Mouse (Mus musculus) midbrain, postnatal 0 days (tissue): ENCODE data around the gene Arid1b. TPM values are rescaled to one million over a fixed set of nuclear protein-coding genes. Genes with fewer than 3 reads are reported as not detected.

ENCODE experiments used
- ATAC-seq: fragments of 200-750 bp; cut with Nextera tagmentation; 2 replicates; pipeline ENCODE4 v1.8.0; 2017; ENCODE audit warnings: moderate number of reproducible peaks, mild to moderate bottlenecking, moderate TSS enrichment, moderate library complexity; ENCODE audit not compliant: low FRiP score
- DNase-seq: peaks from one replicate; pipeline ENCODE4 v3.0.0-alpha.2; 2015; ENCODE audit warnings: low spot score
- H3K27ac ChIP-seq: fragments of 300-500 bp; sonication (generic); 2 replicates; pipeline ENCODE4 v1.5.1; 2014; ENCODE audit warnings: low read depth, mild to moderate bottlenecking, low read length, mixed read lengths
- H3K27me3 ChIP-seq: fragments of 300-500 bp; sonication (generic); 2 replicates; pipeline ENCODE4 v1.6.1; 2014; ENCODE audit warnings: low read length, control low read depth, mixed read lengths; ENCODE audit not compliant: insufficient read depth
- H3K36me3 ChIP-seq: fragments of 300-500 bp; sonication (generic); 2 replicates; pipeline ENCODE4 v1.6.1; 2014; ENCODE audit warnings: low read length, control low read depth, mixed read lengths; ENCODE audit not compliant: insufficient read depth
- H3K4me1 ChIP-seq: fragments of 300-500 bp; sonication (generic); 2 replicates; pipeline ENCODE4 v1.6.1; 2014; ENCODE audit warnings: mild to moderate bottlenecking, control low read depth, antibody characterized with exemption, low read length, mixed read lengths; ENCODE audit not compliant: insufficient read depth
- H3K4me2 ChIP-seq: fragments of 300-500 bp; sonication (generic); 2 replicates; pipeline ENCODE4 v1.6.1; 2014; ENCODE audit warnings: low read depth, mild to moderate bottlenecking, low read length, mixed read lengths; ENCODE audit not compliant: poor library complexity, severe bottlenecking
- H3K4me3 ChIP-seq: fragments of 300-500 bp; sonication (generic); 2 replicates; pipeline ENCODE4 v1.5.1; 2014; ENCODE audit warnings: low read depth, mild to moderate bottlenecking, low read length, moderate library complexity
- H3K9ac ChIP-seq: fragments of 300-500 bp; sonication (generic); replicated peaks from 2 replicates; pipeline ENCODE4 v1.6.1; 2014; ENCODE audit warnings: mild to moderate bottlenecking, low read length, moderate library complexity, mixed read lengths; ENCODE audit not compliant: poor library complexity, severe bottlenecking
- H3K9me3 ChIP-seq: fragments of 300-500 bp; sonication (generic); 2 replicates; pipeline ENCODE4 v1.6.1; 2016; ENCODE audit warnings: low read length, control low read depth
- CTCF ChIP-seq: IDR thresholded peaks from 2 replicates; pipeline ENCODE4 v1.5.1; 2016; ENCODE audit warnings: antibody characterized with exemption, mild to moderate bottlenecking
- WGBS: fragments of 180-500 bp; shearing (Covaris S2); extraction: QIAGEN DNeasy Blood & Tissue Kit; methylation state at CpG from one replicate; pipeline ENCODE4 v1.1.7; 2014; 5-methylcytosine and 5-hydroxymethylcytosine counted together
- polyA plus RNA-seq: library from polyadenylated mRNA; unstranded; fragments of >200 nt; fragmentation: Nextera tagmentation; extraction: Ambion mirVana; gene quantifications from 2 replicates; pipeline ENCODE4 v1.2.1, GENCODE M21; 2015
- total RNA-seq: library from RNA; depleted of rRNA; stranded (reverse); fragments of >200 nt; gene quantifications from 2 replicates; pipeline ENCODE4 v1.2.3, GENCODE M21; 2014

Arid1b gene
- total and polyA plus RNA-seq, 2 experiments from 2014 or later, result 11.9 to 73.3 TPM

DNA sequence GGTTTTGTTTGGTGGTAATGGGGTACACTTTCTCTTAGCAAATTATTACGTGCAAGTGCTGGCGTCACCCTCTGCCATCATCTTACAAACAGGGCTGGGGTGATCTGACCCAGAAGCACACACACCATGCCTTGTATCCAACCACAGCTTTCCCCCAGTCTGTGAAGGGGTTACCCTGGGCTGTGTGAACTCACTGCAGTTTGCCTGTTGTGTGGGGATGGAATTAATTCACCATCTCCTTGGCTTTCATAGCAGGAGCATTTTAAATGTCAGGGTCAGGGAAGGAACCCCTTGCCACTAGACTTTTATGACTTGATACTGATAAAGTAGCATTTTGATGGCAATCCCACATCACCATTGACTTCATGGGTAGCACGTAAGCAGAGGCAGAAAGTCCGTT, 102.9 kb downstream of the Arid1b start:
- Histone ChIP-seq H3K27me3 (no peaks in the 10 kb centered on the region), H3K9me3 (no peaks in the 10 kb centered on the region), H3K4me1 (no peaks in the 10 kb centered on the region), H3K36me3 (0 out of 2 replicates have a peak, but pooled peaks cover 3% of the 10 kb centered on the region), H3K27ac (no peak overlapping the region), H3K4me2 (no peak overlapping the region), H3K9ac (no peak overlapping the region), H3K4me3 (no peak overlapping the region)
- TF ChIP-seq CTCF, result no peak
- DNase-seq (no peak), ATAC-seq (no peak)
- 91% methylated on average over 4 of the region's 4 CpGs for WGBS

DNA sequence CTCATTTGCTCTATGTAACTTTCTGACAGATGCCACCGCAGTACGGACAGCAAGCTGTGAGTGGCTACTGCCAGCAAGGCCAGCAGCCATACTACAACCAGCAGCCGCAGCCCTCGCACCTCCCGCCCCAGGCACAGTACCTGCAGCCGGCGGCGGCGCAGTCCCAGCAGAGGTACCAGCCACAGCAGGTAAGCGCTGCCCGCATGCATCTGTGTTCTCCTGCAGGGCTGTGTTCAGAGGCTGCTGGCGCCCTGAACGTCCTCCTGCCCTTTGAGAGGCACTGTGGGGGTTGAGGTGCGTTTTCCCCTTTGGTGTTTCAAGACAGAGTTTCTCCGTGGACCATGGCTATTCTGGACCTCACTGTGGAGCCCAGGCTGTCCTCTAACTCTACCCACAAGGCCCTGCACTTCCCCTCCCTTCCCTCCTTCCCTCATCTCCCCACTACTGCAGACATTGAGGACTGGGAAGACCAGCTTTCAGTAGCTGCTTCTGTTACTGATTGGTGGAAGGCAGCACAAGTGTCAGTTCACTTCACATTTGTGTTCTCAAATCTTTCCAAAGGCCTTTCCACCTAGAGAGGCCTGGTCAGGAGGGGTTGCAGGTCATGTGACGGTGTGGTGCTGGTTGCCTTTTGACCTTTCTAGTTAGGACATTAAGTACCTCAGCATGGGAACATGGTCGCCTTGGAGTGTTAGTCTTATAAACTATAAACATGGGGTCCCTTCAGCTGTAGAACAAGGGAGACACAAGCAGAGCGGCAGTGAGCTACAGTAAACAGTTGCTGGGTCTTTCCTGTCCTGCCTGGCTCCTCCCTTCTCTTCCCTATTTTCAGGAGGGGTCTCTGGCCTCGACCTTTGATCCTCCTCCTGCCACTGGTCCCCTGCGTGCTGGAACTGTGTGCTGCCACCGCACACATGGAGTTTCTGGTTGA, 103.7 kb downstream of the Arid1b start:
- Histone ChIP-seq H3K4me3 (no peak overlapping the region), H3K4me1 (no peaks in the 10 kb centered on the region), H3K27me3 (no peaks in the 10 kb centered on the region), H3K9me3 (no peaks in the 10 kb centered on the region), H3K4me2 (no peak overlapping the region), H3K27ac (no peak overlapping the region), H3K36me3 (0 out of 2 replicates have a peak, but pooled peaks cover 3% of the 10 kb centered on the region), H3K9ac (no peak overlapping the region)
- ATAC-seq (no peak), DNase-seq (no peak)
- 73% methylated on average over 21 of the region's 21 CpGs for WGBS
- no peak for TF ChIP-seq CTCF

DNA sequence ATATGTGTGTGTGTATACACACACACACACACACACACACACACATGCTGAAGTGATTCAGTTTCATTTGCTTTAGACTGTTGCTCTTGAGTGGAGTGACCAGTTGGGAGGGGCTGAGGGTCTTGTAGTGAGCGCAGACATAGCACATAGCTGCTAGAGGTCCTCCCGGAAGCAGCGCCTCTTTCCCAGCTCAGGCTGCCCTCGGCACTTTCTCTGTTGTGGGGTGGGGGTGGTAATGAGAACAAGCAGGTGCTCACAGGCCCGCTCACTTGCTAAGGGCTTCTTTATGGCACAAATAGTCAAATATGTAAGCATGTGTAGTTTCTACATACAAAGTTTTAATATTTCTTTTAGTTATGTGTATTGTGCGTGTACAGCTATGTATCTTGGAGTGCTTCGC, 104.6 kb downstream of the Arid1b start:
- H3K4me1 ChIP-seq, result no peaks in the 10 kb centered on the region
- H3K36me3 ChIP-seq, result 0 out of 2 replicates have a peak, but pooled peaks cover 3% of the 10 kb centered on the region
- no peaks in the 10 kb centered on the region for H3K9me3 ChIP-seq
- H3K27ac ChIP-seq, result no peak overlapping the region
- no peaks in the 10 kb centered on the region for H3K27me3 ChIP-seq
- H3K4me3 ChIP-seq, result no peak overlapping the region
- ATAC-seq, result no peak
- H3K9ac ChIP-seq, result no peak overlapping the region
- DNase-seq, result no peak
- TF ChIP-seq CTCF, result no peak
- 83% methylated on average over 7 of the region's 7 CpGs for WGBS
- H3K4me2 ChIP-seq, result no peak overlapping the region

DNA sequence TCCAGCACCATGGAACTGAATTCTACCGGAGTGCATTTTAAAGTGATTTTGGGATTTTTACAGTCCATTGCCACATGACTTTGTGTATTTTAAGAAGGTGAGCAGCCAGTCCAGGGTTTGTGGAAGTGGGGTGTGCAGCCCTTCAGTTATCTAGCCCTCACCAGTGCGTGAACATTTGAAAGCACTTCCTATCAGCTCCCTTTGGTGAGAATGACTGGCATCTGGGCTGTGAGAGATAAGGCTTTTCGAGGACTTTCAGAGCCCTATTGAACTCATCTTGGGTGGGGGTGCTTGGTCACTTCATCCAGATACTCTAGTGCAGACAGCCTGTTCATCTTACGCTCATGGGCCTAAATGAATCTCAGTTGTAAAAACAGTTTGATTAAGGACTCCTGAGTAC, 105.1 kb downstream of the Arid1b start:
- no peak overlapping the region for H3K9ac ChIP-seq
- H3K36me3 ChIP-seq, result 0 out of 2 replicates have a peak, but pooled peaks cover 3% of the 10 kb centered on the region
- H3K4me3 ChIP-seq, result no peak overlapping the region
- no peaks in the 10 kb centered on the region for H3K4me1 ChIP-seq
- no peak for TF ChIP-seq CTCF
- H3K4me2 ChIP-seq, result no peak overlapping the region
- ATAC-seq (no peak), DNase-seq (no peak)
- 83% methylated on average over 4 of the region's 4 CpGs for WGBS
- no peaks in the 10 kb centered on the region for H3K9me3 ChIP-seq
- H3K27ac ChIP-seq, result no peak overlapping the region
- H3K27me3 ChIP-seq, result no peaks in the 10 kb centered on the region

GRCm38 (mm10) chr17:5101157-5101556, 107.0 kb downstream of the Arid1b start:
- ATAC-seq (no peak), DNase-seq (no peak)
- Histone ChIP-seq H3K4me3 (no peak overlapping the region), H3K36me3 (0 out of 2 replicates have a peak, but pooled peaks cover 3% of the 10 kb centered on the region), H3K4me2 (no peak overlapping the region), H3K9ac (no peak overlapping the region), H3K27ac (no peak overlapping the region), H3K9me3 (no peaks in the 10 kb centered on the region), H3K27me3 (no peaks in the 10 kb centered on the region), H3K4me1 (peaks cover 8% of the 10 kb centered on the region)
- 55% methylated on average over 8 of the region's 8 CpGs for WGBS
- no peak for TF ChIP-seq CTCF

- Histone ChIP-seq H3K4me1 (peaks cover 8% of the 10 kb centered on the region), H3K4me3 (no peak overlapping the region), H3K9ac (no peak overlapping the region), H3K27me3 (no peaks in the 10 kb centered on the region), H3K9me3 (no peaks in the 10 kb centered on the region), H3K36me3 (0 out of 2 replicates have a peak, but pooled peaks cover 3% of the 10 kb centered on the region), H3K4me2 (no peak overlapping the region), H3K27ac (no peak overlapping the region)
- DNase-seq (no peak), ATAC-seq (no peak)
- TF ChIP-seq CTCF, result no peak
- 10% methylated on average over 2 of the region's 2 CpGs for WGBS
Observed at GRCm38 (mm10) chr17:5101887-5102286, 107.8 kb downstream of the Arid1b start.
